In the genomic region with DNA sequence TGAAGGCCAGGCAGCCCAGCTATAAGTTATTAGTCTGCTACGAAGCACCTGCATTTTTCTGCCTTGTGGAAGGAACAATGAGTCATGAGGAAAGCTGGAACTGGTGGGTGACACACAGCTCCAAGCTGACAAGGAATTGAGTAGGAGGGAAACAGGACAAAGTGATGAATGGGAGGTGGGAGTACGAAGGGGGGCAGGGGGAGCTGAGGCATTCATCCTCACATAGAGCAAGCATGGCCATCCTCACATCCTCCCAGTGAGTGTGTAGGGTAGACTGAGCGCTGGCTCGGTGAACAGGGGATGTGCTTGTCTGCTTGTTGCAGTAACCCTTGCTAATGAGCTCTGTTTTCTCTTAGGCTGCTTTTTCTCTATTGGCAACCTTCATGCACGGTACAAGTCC, we compare ENCODE assay signal across 19 mouse cellular contexts.
DNase-seq lines count a peak whose midpoint lies in the region; TF ChIP-seq lines count a peak whose summit lies in the region.
"Had no signal": no experiment of that assay in that cellular context is flagged by ENCODE, and none has a peak within 500 bp of the region (broad histone marks: within the 10 kb centered on the region; RNA-seq: fewer than 3 reads in every experiment).

No protein-coding gene starts in this region.

- H3K27ac ChIP-seq in heart, embryonic 10.5 days: no peak overlapping the region
- H3K27ac ChIP-seq in layer of hippocampus, adult 2 months: no peak overlapping the region
- H3K27ac ChIP-seq: embryonic facial prominence, embryonic 13.5 days; intestine, embryonic 15.5 days; limb, embryonic 10.5 days; midbrain, embryonic 13.5 days had no signal

- no peaks in the 10 kb centered on the region for H3K36me3 ChIP-seq in heart, embryonic 10.5 days
- H3K36me3 ChIP-seq: embryonic facial prominence, embryonic 13.5 days; intestine, embryonic 15.5 days; limb, embryonic 10.5 days; midbrain, embryonic 13.5 days had no signal

- no peaks in the 10 kb centered on the region for H3K9me3 ChIP-seq in heart, embryonic 10.5 days
- H3K9me3 ChIP-seq: embryonic facial prominence, embryonic 13.5 days; intestine, embryonic 15.5 days; limb, embryonic 10.5 days; midbrain, embryonic 13.5 days had no signal

- H3K4me3 ChIP-seq in heart, embryonic 10.5 days: no peak overlapping the region
- H3K4me3 ChIP-seq in layer of hippocampus, adult 2 months: no peak overlapping the region
- H3K4me3 ChIP-seq: embryonic facial prominence, embryonic 13.5 days; intestine, embryonic 15.5 days; limb, embryonic 10.5 days; midbrain, embryonic 13.5 days had no signal

- intact Hi-C loops in left cerebral cortex, postnatal 25 days (cut with DNase I): loop anchor here (2.0 kb wide), 1 partner anchor 46 kb away; no protein-coding TSS in a partner anchor

- H3K27me3 ChIP-seq in heart, embryonic 10.5 days (ENCODE audit: insufficient read depth, poor library complexity, severe bottlenecking): no peaks in the 10 kb centered on the region
- H3K27me3 ChIP-seq: embryonic facial prominence, embryonic 13.5 days; intestine, embryonic 15.5 days; midbrain, embryonic 13.5 days had no signal

- H3K4me1 ChIP-seq in heart, embryonic 10.5 days: no peaks in the 10 kb centered on the region
- H3K4me1 ChIP-seq: embryonic facial prominence, embryonic 13.5 days; intestine, embryonic 15.5 days; limb, embryonic 10.5 days; midbrain, embryonic 13.5 days had no signal

- 70% methylated on average over 5 of the region's 5 CpGs for WGBS in heart, embryonic 10.5 days

- TF ChIP-seq CTCF in layer of hippocampus, adult 2 months (conservative IDR thresholded peaks at IDR 0.05): no peak

- peak; percentile 70 for DNase-seq in heart, adult 11 months
- DNase-seq in heart, embryonic 10.5 days (ENCODE audit: low spot score): no peak
- DNase-seq in layer of hippocampus, adult 2 months (ENCODE audit: low spot score in 2 of 2): peak; percentile 13 to 63
- no peak for DNase-seq in layer of hippocampus, postnatal 25 days (ENCODE audit: extremely low spot score in 1 of 2, low spot score in 1 of 2)
- peak; percentile 91 for DNase-seq in brain, adult 2 months (ENCODE audit: low read depth, low spot score)
- peak; percentile 41 to 89 for DNase-seq in left cerebral cortex, postnatal 25 days (ENCODE audit: low spot score in 2 of 2)
- DNase-seq in gastrocnemius, postnatal 10 days: no peak
- no peak for DNase-seq in cerebellum, adult 18-20 months
- DNase-seq: adrenal gland, postnatal 10 days; B cell, adult 2 months; cerebellum, adult 8-10 months; heart, postnatal 4 days; lung, embryonic 14.5 days; lung, postnatal 4 days; thymus, postnatal 25 days had no signal

Comparison
In these comparisons a context has a peak if more than half of its experiments do, and no peak if none do; other contexts are left out.
1. DNase-seq: peak in heart, adult 11 months (single experiment), layer of hippocampus, adult 2 months (2 of 2), brain, adult 2 months (single experiment) and left cerebral cortex, postnatal 25 days (2 of 2); none in heart, embryonic 10.5 days (single experiment), layer of hippocampus, postnatal 25 days (0 of 2), gastrocnemius, postnatal 10 days (single experiment) and cerebellum, adult 18-20 months (0 of 2).